Mouse (Mus musculus): ENCODE data around the gene Lancl1.

DNA sequence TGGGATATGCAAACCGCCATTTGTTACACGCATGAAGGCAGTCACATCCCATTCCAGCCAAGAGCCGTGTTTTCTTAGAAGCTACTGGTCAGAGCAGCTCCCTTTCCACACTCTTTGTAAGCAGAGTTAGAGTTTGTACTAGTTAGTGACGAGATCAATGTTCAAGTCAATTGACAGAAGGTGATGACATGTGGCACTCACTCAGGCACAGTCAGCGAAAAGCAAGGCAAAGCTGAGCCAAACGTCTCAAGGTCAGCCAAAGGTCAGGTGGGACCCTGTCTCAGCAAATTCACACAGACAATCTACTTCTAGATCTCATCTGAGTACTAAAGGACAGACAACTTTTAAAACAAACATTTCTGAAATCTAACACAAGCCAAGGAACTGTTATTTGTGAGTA is 36.4 kb downstream of the Lancl1 start:
- TF ChIP-seq CTCF (IDR thresholded peaks at IDR 0.05; ENCODE audit: low read depth) (no peak), EP300 (optimal IDR thresholded peaks at IDR 0.05) (no peak)
